Mouse (Mus musculus) testis, adult 2 months (tissue): ENCODE measurements at regions not wholly inside any gene's neighbourhood (a gene's known extent, or its start where the extent isn't known, plus 50 kb on each side); places are given as distances from the start of the nearest gene placed in this dataset.

ENCODE experiments used
- H3K27ac ChIP-seq: fragments of 200-500 bp; 2 replicates; pipeline ENCODE4 v1.5.1; 2012; ENCODE audit warnings: low read depth, low read length; ENCODE audit not compliant: control insufficient read depth, insufficient read depth
- H3K27me3 ChIP-seq: fragments of 200-500 bp; 2 replicates; pipeline ENCODE4 v1.6.1; 2012; ENCODE audit warnings: mild to moderate bottlenecking, low read length, moderate library complexity; ENCODE audit not compliant: control insufficient read depth, insufficient read depth
- H3K36me3 ChIP-seq: fragments of 200-500 bp; 2 replicates; pipeline ENCODE4 v1.6.1; 2012; ENCODE audit warnings: mild to moderate bottlenecking, low read length; ENCODE audit not compliant: control insufficient read depth, insufficient read depth
- H3K4me1 ChIP-seq: fragments of 200-500 bp; 2 replicates; pipeline ENCODE4 v1.6.1; 2012; ENCODE audit warnings: low read length; ENCODE audit not compliant: control insufficient read depth, insufficient read depth
- H3K4me3 ChIP-seq: fragments of 200-500 bp; 2 replicates; pipeline ENCODE4 v1.5.1; 2012; ENCODE audit warnings: low read depth, mild to moderate bottlenecking, low read length, moderate library complexity, mixed read lengths; ENCODE audit not compliant: control insufficient read depth
- CTCF ChIP-seq: fragments of 200-500 bp; IDR thresholded peaks from 2 replicates; pipeline ENCODE4 v1.5.1; 2012; ENCODE audit warnings: low read depth, mild to moderate bottlenecking, inconsistent platforms, low read length, moderate library complexity; ENCODE audit not compliant: control insufficient read depth, insufficient read depth, insufficient replicate concordance
- POLR2A ChIP-seq: fragments of 200-500 bp; IDR thresholded peaks from 2 replicates; pipeline ENCODE4 v1.6.1; 2012; ENCODE audit warnings: low read depth, mild to moderate bottlenecking, inconsistent platforms, low read length, moderate library complexity; ENCODE audit not compliant: control insufficient read depth

DNA sequence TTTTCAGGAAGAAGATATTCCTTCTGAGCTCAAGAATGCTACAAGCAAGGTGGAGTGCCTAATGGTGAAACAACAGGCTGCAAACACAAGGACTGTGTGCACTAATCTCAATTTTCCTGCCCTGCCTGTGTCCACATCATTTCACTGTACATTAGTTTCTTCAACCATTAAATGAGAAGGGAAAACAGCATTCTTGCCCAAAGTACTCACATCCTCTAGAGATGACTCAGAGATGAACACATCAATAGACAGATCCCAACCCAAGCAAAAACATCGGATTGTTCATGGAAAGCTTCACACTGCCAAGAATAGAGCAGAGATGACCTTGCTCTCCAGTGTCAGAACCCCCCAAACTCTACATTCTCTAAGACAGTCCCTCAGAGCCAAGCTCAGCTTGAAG lies 886.8 kb downstream of the Diaph3 start:
- no peaks in the 10 kb centered on the region for H3K4me1 ChIP-seq
- no peak for TF ChIP-seq POLR2A
- TF ChIP-seq CTCF = no peak
- H3K27ac ChIP-seq = no peak overlapping the region
- H3K27me3 ChIP-seq = no peaks in the 10 kb centered on the region
- H3K36me3 ChIP-seq = no peaks in the 10 kb centered on the region
- H3K4me3 ChIP-seq = no peak overlapping the region

DNA sequence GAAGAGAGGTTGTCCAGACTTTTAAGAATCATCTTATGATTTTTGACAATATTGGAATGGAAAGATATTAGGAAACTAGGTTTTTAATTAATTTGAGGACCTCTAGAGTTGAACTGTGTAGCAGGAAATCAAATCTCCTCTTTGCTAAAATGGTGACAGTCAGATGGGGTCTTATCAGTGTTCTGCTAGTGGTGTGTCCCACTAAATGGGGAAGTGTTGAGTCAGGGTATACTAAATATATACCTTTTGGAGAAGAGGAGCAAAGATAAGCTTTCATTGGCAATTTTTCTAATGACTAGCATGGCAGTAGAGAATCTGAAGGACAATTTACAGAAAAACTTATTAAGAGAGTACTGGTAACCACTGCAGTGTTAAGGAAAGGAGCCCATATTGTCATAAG lies 889.4 kb downstream of the Diaph3 start:
- H3K27ac ChIP-seq = no peak overlapping the region
- no peaks in the 10 kb centered on the region for H3K27me3 ChIP-seq
- TF ChIP-seq POLR2A (no peak), CTCF (no peak)
- H3K4me1 ChIP-seq = no peaks in the 10 kb centered on the region
- H3K4me3 ChIP-seq = no peak overlapping the region
- H3K36me3 ChIP-seq = no peaks in the 10 kb centered on the region

DNA sequence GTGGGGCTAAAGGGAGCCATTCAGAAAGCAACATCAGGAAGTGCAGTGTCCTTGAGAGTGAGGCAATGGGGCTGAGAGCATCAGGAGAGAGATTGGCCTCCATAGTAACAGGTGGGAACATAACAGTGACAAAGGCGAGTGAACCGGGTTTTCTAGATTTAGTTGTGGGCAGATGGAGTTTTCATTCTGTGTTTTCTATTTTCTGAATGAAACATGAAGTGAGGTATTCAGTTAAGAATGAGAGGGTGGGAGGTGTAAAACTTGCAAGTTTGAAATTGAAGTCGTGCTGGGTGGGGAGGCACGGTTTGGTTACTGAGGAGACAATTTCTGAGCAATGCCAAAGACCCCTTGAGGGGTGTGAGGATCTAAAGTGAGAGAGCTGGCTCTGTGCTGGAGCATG lies 893.3 kb downstream of the Diaph3 start:
- TF ChIP-seq CTCF (no peak), POLR2A (no peak)
- peak overlapping the region; percentile 5; the same call in 1 of the 2 replicates for H3K4me3 ChIP-seq

DNA sequence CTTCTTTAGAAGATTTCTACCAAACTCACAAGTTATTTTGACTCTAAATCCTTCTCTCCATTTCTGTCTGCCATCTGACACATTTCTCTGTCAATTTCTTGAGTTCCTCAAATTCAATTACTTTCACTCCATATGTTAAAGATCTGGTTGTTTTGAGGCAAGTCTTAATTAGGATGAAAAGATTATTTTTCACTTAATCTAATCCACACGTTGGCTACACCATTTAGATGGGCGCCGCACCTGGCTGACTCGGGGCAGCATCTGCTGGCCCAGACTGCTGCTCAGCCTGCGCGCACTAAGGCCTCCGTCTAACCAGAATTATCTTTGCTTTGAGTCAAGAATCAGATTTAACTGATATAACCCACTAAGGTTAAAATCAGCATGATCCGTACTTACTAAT lies 894.3 kb downstream of the Diaph3 start:
- Histone ChIP-seq H3K4me1 (no peaks in the 10 kb centered on the region; the same call in 1 of the 2 replicates), H3K27ac (no peak overlapping the region), H3K4me3 (peak overlapping the region; percentile 17; the same call in 1 of the 2 replicates), H3K27me3 (no peaks in the 10 kb centered on the region), H3K36me3 (no peaks in the 10 kb centered on the region)
- TF ChIP-seq POLR2A (no peak), CTCF (no peak)

More for the DNA sequence above, 893.3 kb downstream of the Diaph3 start:
- no peaks in the 10 kb centered on the region; the same call in 1 of the 2 replicates for H3K4me1 ChIP-seq
- no peaks in the 10 kb centered on the region for H3K36me3 ChIP-seq
- H3K27ac ChIP-seq = no peak overlapping the region
- H3K27me3 ChIP-seq = no peaks in the 10 kb centered on the region

DNA sequence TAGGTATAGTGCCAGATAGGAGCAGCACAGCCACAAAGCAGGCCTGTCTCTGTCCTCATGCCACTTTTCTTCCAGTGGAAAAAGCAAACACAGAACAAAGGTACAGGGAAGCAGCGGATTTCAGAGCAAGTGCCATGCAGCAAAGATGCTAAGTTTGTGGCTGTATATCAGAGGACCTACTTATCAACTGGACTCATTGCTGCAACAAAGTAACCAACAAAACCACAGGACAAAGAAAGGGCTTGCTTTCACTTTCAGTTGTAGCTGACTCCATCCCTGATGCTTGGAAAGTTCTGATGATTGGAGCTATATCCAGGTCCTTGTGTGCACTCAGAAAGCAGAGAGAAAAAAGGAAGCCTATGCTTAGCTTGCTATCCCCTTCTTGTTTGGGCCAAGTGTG lies 897.4 kb downstream of the Diaph3 start:
- no peaks in the 10 kb centered on the region for H3K27me3 ChIP-seq
- no peak overlapping the region for H3K27ac ChIP-seq
- no peak for TF ChIP-seq POLR2A
- TF ChIP-seq CTCF = no peak
- H3K4me1 ChIP-seq = no peaks in the 10 kb centered on the region; the same call in 1 of the 2 replicates
- H3K4me3 ChIP-seq = no peak overlapping the region
- no peaks in the 10 kb centered on the region for H3K36me3 ChIP-seq

DNA sequence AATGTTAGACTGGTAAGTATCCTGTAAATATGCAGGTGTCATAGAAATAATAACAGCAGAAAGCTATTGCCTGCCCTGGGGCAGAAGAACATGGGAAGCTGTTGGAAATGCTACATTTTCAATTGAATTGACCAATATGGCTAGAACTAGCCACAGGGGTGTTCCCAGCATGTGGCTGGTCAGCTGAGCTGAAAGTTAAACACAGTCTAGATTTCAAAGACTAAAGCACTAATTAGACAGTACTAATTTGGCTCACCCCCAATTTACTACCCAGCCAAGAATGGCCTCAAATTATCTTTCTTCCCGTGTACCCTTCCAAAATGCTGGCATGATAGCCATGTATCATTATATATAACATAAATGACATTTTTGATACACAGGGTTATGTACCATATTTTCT lies 898.2 kb downstream of the Diaph3 start:
- H3K4me1 ChIP-seq = no peaks in the 10 kb centered on the region; the same call in 1 of the 2 replicates
- TF ChIP-seq CTCF = no peak
- TF ChIP-seq POLR2A = no peak
- H3K4me3 ChIP-seq = no peak overlapping the region
- no peaks in the 10 kb centered on the region for H3K36me3 ChIP-seq
- no peak overlapping the region for H3K27ac ChIP-seq
- no peaks in the 10 kb centered on the region for H3K27me3 ChIP-seq

DNA sequence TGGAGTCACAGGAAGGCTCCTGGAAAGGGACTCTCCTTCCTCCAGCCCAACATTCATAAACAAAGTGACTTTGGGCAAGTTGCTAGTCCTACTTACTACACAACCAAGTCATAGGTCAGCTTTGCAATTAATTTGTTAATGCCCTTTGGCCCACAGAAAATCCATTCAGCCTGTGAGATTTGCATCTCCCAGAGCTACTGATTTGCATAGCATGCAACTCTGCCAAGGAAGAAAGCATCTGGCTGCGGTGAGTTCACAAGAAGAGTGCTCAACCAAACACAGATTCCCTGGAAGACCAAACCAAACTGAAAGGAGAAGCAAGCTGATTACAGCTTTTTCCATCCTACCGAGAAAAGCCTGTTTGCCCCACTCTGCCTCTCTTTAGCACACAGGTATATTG lies 901.9 kb downstream of the Diaph3 start:
- TF ChIP-seq POLR2A = no peak
- TF ChIP-seq CTCF = no peak
- Histone ChIP-seq H3K4me3 (no peak overlapping the region), H3K36me3 (no peaks in the 10 kb centered on the region), H3K4me1 (no peaks in the 10 kb centered on the region), H3K27me3 (no peaks in the 10 kb centered on the region), H3K27ac (no peak overlapping the region)

DNA sequence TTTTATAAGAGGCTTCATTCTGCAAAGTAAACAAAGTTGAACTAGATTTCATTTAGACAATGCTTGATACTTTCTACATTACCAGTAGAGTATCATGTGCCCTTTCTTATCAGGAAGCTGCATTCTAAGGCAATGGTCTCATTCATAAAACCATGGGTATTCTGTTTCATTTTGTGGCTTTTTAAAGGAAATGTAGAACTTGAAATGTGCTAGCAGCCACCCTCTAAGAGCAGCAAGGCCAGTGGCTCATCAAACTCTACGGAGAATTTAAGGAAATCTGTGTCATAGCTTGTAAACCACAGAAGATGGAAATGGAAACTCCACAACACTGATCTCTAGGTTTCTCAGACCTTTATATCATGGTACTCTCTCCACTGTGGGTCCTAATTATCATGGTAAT lies 907.7 kb downstream of the Diaph3 start:
- Histone ChIP-seq H3K27ac (no peak overlapping the region), H3K4me3 (no peak overlapping the region), H3K4me1 (no peaks in the 10 kb centered on the region), H3K27me3 (no peaks in the 10 kb centered on the region), H3K36me3 (no peaks in the 10 kb centered on the region)
- TF ChIP-seq CTCF = no peak
- TF ChIP-seq POLR2A = no peak
